Mouse (Mus musculus): ENCODE data around the gene Ppp1r13b.

DNA sequence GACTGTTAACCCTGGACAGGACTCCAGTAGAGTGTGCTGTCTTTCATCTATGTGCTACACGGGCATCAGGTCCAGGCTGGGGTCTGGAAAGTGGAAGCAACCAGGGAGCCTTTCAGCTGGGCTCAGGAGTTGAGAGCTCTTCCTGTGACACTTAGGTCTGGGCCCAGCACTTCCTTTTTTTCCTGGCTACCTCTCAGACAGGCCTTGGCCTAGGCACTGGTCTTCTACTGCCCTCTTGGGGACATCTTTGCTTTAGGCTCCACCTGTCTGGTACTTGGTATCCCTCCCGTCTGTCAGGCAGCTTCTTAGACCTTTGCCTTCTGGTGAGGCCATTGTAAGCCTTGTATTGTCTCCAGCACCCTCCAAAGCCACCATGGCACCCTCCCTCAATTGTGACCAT lies 38.8 kb upstream of the Ppp1r13b start:
- no peak for TF ChIP-seq GATA1 (IDR thresholded peaks at IDR 0.05; ENCODE audit: low read length)
- TF ChIP-seq TAL1 (IDR thresholded peaks at IDR 0.05; ENCODE audit: low read length), result no peak
